Mouse (Mus musculus): ENCODE data around the gene Trio. TPM values are rescaled to one million over a fixed set of nuclear protein-coding genes. Genes with fewer than 3 reads are reported as not detected.

Gene Trio
- polyA plus RNA-seq, 1 experiment from 2014 or later, result 16.2 TPM

DNA sequence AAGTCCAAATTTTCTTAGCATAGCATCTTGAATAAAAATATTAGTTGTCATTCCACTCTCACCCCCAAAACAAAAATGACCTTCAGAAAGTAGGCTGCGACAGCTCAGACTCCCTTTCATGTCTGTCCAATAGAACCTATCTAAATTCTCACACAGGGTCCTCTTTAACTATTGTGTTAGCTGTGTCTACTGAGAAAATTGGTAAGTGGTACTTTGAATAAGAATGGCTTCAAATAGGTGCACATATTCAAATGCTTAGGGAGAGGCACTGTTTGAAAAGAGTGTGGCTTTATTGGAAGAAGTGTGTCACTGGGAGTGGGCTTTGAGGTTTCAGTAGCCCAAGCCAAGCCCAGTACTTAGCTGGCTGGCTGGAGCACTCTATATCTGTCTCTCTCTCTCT, 92.4 kb downstream of the Trio start:
- H3K27me3 ChIP-seq, result no peaks in the 10 kb centered on the region
- H3K9me3 ChIP-seq (replicated peaks), result no peaks in the 10 kb centered on the region
- H3K4me1 ChIP-seq (replicated peaks), result peaks cover 36% of the 10 kb centered on the region
- H3K4me3 ChIP-seq, result no peak overlapping the region
- H3K36me3 ChIP-seq, result no peaks in the 10 kb centered on the region
- no peak for ATAC-seq (replicated peaks; ENCODE audit: insufficient number of reproducible peaks, insufficient read depth, low FRiP score, low read depth)
- H3K4me2 ChIP-seq, result no peak overlapping the region
- H3K9ac ChIP-seq, result no peak overlapping the region
- 78% methylated on average over 1 of the region's 1 CpGs for WGBS
- H3K27ac ChIP-seq, result no peak overlapping the region

DNA sequence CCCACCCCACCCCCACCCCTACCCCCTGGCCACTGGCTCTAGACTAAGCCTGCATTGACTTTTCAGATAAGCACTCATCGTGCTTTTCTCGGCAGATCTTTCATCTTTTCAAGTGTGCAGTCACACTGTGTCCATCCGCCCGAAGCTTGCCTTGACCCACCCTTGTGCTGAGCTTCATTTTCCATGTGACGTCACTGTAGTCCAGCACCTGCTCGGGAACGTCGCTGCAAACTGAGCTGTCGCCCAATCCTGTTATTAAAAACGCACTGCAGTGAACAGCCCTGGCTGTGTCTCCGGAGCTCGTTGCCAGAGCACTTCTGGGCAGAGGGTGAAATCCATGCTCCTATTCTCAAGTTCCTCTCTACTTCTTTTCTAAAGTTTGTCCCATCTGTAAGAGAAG, 93.8 kb downstream of the Trio start:
- Histone ChIP-seq H3K27me3 (no peaks in the 10 kb centered on the region), H3K9ac (no peak overlapping the region), H3K4me3 (no peak overlapping the region), H3K9me3 (replicated peaks) (no peaks in the 10 kb centered on the region), H3K27ac (no peak overlapping the region), H3K4me1 (replicated peaks) (peaks cover 27% of the 10 kb centered on the region), H3K4me2 (no peak overlapping the region), H3K36me3 (no peaks in the 10 kb centered on the region)
- ATAC-seq (replicated peaks; ENCODE audit: insufficient number of reproducible peaks, insufficient read depth, low FRiP score, low read depth), result peak; percentile 50; the same call in 1 of the 2 replicates
- WGBS, result 37% methylated on average over 12 of the region's 12 CpGs

DNA sequence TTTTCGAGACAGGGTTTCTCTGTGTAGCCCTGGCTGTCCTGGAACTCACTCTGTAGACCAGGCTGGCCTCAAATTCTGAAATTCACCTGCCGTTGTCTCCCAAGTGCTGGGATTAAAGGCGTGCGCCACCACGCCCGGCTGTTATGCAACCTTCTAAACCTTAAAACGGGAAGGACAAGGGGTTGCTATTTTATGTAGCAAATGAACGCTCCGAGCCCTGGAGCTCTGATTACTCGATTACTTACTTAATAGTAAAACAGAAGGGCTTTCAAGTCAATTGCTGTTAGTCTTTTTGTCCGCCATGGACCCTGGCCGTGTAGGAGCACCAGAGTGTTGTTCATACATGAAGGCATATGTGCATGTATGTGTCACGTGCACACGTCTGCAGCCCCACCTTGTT, 94.2 kb downstream of the Trio start:
- H3K4me1 ChIP-seq (replicated peaks), result peaks cover 25% of the 10 kb centered on the region
- H3K9me3 ChIP-seq (replicated peaks), result no peaks in the 10 kb centered on the region
- H3K4me2 ChIP-seq, result no peak overlapping the region
- no peak overlapping the region for H3K9ac ChIP-seq
- no peak overlapping the region for H3K27ac ChIP-seq
- no peaks in the 10 kb centered on the region for H3K36me3 ChIP-seq
- 86% methylated on average over 14 of the region's 14 CpGs for WGBS
- no peak for ATAC-seq (replicated peaks; ENCODE audit: insufficient number of reproducible peaks, insufficient read depth, low FRiP score, low read depth)
- H3K4me3 ChIP-seq, result no peak overlapping the region
- H3K27me3 ChIP-seq, result no peaks in the 10 kb centered on the region

DNA sequence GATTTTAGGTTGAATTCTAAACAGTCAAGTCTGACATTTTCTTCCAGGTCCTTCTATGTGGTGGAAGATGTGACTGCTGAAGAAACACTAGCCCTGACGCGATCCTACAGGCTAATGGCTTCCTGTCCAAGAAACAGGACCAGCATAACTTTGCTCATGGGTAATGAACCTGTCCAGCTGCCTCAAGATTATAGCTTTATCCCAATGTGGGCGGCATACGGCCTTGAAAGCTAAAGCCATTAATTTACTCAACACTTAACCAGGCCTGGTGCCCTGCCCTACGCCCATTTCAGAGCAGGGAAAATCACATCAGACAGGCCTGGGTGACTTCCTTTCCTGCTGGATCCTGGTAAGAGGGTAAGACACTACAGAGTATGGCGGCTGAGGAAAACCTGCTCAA, 98.0 kb downstream of the Trio start:
- Histone ChIP-seq H3K27ac (no peak overlapping the region), H3K4me3 (no peak overlapping the region), H3K4me2 (no peak overlapping the region), H3K9me3 (replicated peaks) (no peaks in the 10 kb centered on the region), H3K27me3 (no peaks in the 10 kb centered on the region), H3K4me1 (replicated peaks) (peaks cover 46% of the 10 kb centered on the region), H3K36me3 (no peaks in the 10 kb centered on the region), H3K9ac (no peak overlapping the region)
- WGBS, result 88% methylated on average over 6 of the region's 6 CpGs
- ATAC-seq (replicated peaks; ENCODE audit: insufficient number of reproducible peaks, insufficient read depth, low FRiP score, low read depth), result no peak

DNA sequence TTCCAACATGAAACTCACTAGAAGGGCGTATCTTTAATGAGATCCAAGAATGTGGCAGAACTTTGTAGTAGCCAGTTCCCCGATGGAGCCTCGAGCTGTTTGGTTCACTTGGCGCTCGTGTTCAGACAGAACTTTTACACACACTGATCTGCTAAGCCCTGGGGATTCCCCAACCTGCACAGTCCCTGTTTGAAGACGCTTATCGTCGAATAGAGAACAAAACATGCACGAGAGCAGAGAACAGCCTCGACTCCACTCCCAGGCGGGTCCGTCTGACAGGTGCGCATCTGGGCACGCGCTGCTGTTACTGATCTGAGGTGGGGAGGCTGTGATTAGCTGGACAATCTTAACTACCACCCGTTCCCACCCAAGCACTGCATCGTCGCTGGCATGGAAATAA, 98.7 kb downstream of the Trio start:
- ATAC-seq (replicated peaks; ENCODE audit: insufficient number of reproducible peaks, insufficient read depth, low FRiP score, low read depth), result no peak
- Histone ChIP-seq H3K4me3 (no peak overlapping the region), H3K36me3 (no peaks in the 10 kb centered on the region), H3K9me3 (replicated peaks) (no peaks in the 10 kb centered on the region), H3K27ac (no peak overlapping the region), H3K4me2 (no peak overlapping the region), H3K9ac (no peak overlapping the region), H3K27me3 (no peaks in the 10 kb centered on the region), H3K4me1 (replicated peaks) (peaks cover 48% of the 10 kb centered on the region)
- 54% methylated on average over 18 of the region's 18 CpGs for WGBS

DNA sequence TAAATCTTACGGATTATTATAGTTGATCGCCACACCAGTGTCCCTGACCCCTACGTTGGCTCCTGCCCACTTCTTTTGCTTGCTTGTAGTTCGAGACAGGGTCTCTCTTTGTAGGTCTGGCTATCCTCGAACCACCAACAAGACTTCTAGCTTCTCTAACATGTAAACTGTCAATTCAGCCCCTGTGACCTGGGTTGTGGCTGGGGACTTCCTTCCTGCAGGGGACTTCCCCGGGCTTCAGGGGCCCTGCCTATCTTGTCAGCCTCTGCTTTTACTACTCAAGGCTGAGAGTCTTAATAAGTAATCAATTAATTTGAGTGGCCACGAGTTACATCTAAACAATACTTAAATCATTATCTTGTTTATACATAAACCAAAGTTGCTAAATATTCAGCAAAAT, 99.2 kb downstream of the Trio start:
- H3K4me3 ChIP-seq, result no peak overlapping the region
- no peaks in the 10 kb centered on the region for H3K36me3 ChIP-seq
- no peaks in the 10 kb centered on the region for H3K9me3 ChIP-seq (replicated peaks)
- H3K27ac ChIP-seq, result peak overlapping the region; percentile 55
- 68% methylated on average over 7 of the region's 7 CpGs for WGBS
- no peaks in the 10 kb centered on the region for H3K27me3 ChIP-seq
- H3K4me2 ChIP-seq, result no peak overlapping the region; the same call in 1 of the 2 replicates
- H3K4me1 ChIP-seq (replicated peaks), result peaks cover 44% of the 10 kb centered on the region
- H3K9ac ChIP-seq, result no peak overlapping the region
- no peak for ATAC-seq (replicated peaks; ENCODE audit: insufficient number of reproducible peaks, insufficient read depth, low FRiP score, low read depth)

DNA sequence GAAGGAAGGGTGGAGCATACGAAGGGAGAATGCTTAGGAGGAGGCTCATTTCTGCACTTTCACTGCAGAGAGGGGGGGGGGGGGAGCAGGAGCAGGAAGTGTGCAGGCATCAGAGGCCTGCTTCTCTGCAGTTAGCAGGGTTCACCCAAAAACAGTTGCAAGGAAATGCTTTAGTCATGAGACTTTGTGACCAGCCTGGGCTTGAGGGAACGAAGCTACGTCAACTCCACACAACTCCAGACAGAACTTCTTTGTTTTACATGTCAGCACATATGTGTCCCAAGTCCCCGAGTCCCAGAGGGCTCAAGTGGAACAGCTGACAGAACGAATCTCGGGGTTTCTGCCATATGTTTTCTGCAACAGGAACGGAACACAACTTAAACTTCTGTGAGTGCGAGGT, 99.8 kb downstream of the Trio start:
- H3K4me3 ChIP-seq, result no peak overlapping the region
- H3K27me3 ChIP-seq, result no peaks in the 10 kb centered on the region
- WGBS, result 36% methylated on average over 8 of the region's 8 CpGs
- H3K4me1 ChIP-seq (replicated peaks), result peaks cover 46% of the 10 kb centered on the region
- no peak overlapping the region; the same call in 1 of the 2 replicates for H3K4me2 ChIP-seq
- H3K36me3 ChIP-seq, result no peaks in the 10 kb centered on the region
- ATAC-seq (replicated peaks; ENCODE audit: insufficient number of reproducible peaks, insufficient read depth, low FRiP score, low read depth), result peak; percentile 30; the same call in 1 of the 2 replicates
- H3K9ac ChIP-seq, result no peak overlapping the region
- H3K27ac ChIP-seq, result peak overlapping the region; percentile 55
- H3K9me3 ChIP-seq (replicated peaks), result no peaks in the 10 kb centered on the region

DNA sequence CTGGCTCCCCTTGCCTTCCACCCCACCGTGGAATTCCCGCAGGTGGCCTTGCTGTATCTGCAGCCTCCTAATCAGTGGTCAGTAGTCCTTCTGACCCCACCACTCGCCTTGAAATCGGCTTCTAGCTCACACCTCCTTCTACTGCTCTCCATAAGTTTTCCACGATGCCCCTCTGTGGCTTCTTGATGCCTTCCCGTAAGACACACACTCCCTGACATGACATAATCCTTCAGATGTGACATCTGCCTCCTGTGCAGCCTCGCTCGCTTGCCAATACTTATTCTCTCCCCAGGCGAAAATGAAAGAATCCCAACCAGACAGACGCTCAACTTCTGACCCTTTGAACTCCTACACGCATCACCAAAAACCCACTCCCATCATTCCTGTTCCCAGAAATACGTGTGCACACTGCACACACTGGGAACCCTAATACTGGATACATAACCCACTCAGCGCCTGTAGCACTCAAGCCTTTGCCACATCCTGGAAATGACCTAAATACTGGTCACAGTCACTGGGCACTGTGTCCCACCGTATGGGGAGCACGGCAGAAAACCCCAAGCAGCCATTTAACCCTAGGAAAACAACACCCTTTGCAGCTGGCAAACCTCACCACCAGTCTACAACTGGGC, 100.5 kb downstream of the Trio start:
- Histone ChIP-seq H3K36me3 (no peaks in the 10 kb centered on the region), H3K4me2 (no peak overlapping the region; the same call in 1 of the 2 replicates), H3K4me3 (no peak overlapping the region), H3K4me1 (replicated peaks) (peaks cover 49% of the 10 kb centered on the region), H3K27ac (peak overlapping the region; percentile 55), H3K9me3 (replicated peaks) (no peaks in the 10 kb centered on the region), H3K27me3 (no peaks in the 10 kb centered on the region), H3K9ac (no peak overlapping the region)
- 41% methylated on average over 15 of the region's 15 CpGs for WGBS
- ATAC-seq (replicated peaks; ENCODE audit: insufficient number of reproducible peaks, insufficient read depth, low FRiP score, low read depth), result no peak

DNA sequence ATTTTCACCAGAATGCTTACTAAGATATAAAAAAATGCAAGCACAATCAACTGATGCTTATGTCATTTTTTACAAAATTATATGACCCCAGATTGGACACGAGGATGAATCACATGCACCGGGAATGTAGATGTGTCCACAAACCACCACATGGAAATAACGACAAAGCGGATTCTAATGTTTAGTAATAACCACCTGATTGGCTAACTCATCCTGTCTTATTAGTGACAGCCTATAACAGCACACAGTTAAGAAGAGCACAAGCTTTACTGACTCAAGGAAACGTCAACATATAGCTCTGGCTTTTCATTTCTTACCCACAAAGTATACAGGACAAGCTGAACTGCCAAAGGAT, 101.7 kb downstream of the Trio start:
- H3K36me3 ChIP-seq, result no peaks in the 10 kb centered on the region
- H3K27me3 ChIP-seq, result no peaks in the 10 kb centered on the region
- H3K4me3 ChIP-seq, result peak overlapping the region; percentile 42
- WGBS, result 15% methylated on average over 5 of the region's 5 CpGs
- H3K4me2 ChIP-seq, result peak overlapping the region; percentile 67
- H3K27ac ChIP-seq, result no peak overlapping the region
- no peaks in the 10 kb centered on the region for H3K9me3 ChIP-seq (replicated peaks)
- H3K9ac ChIP-seq, result no peak overlapping the region
- peaks cover 55% of the 10 kb centered on the region for H3K4me1 ChIP-seq (replicated peaks)
- ATAC-seq (replicated peaks; ENCODE audit: insufficient number of reproducible peaks, insufficient read depth, low FRiP score, low read depth), result no peak

DNA sequence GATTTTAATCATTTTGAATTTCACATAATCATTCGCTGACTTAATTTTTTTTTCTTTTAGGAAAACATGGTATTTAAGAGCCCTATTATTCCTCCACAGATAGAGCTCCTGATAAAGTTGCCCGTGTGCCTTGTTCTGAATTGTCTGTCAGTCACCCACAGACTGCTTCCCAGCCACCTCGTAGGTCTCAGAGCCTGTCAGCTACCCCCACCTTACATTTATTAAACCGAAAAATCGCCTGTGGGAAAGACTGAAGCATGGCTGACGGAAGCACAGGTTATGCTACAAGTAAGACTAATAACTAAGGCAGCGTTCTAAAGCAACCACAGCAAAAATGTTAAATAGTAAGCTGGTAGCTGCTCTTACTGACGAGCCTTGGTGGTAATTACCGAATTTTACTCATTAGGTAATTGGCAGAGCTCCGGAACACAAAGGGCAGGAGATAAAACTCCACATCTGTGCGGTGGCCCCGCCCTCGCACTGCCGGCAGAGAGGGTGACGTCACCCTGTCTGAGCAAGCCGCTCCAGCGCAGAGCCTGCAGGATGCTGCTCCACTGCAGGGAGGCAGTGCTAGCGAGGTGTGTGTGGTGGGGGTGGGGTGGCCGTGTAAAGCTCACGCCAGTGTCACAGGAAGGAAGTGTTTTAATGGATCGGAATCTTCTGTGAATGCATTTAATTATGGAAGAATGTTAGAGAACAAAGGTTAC, 102.2 kb downstream of the Trio start:
- H3K4me1 ChIP-seq (replicated peaks), result peaks cover 55% of the 10 kb centered on the region
- peak; percentile 90 for ATAC-seq (replicated peaks; ENCODE audit: insufficient number of reproducible peaks, insufficient read depth, low FRiP score, low read depth)
- 0 out of 2 replicates have a peak overlapping the region, but pooled peaks have one; percentile 28 for H3K27ac ChIP-seq
- peak overlapping the region; percentile 30; the same call in 1 of the 2 replicates for H3K9ac ChIP-seq
- H3K36me3 ChIP-seq, result no peaks in the 10 kb centered on the region
- H3K4me3 ChIP-seq, result peak overlapping the region; percentile 42
- no peaks in the 10 kb centered on the region for H3K9me3 ChIP-seq (replicated peaks)
- peak overlapping the region; percentile 67 for H3K4me2 ChIP-seq
- 7% methylated on average over 21 of the region's 21 CpGs for WGBS
- H3K27me3 ChIP-seq, result no peaks in the 10 kb centered on the region

DNA sequence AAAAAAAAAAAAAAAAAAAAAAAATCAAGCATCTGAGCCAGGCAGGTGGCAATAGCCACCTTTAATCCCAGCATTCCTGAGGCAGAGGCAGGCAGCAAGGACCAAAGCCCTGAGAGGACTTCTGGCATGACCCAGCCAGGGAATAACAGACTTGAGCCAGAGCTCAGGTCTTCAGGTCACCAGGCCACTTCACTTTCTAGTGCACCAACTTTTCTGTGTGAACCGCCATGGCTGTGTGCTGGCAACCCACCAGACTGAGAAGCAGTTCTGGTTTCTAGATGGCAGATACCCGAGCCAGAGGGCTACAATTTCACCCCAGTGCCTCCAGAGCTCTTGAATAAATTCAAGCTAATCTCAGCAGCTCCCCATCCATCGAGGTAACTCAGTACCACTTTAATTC, 104.9 kb downstream of the Trio start:
- 55% methylated on average over 3 of the region's 3 CpGs for WGBS
- no peaks in the 10 kb centered on the region for H3K27me3 ChIP-seq
- H3K9ac ChIP-seq, result no peak overlapping the region
- no peaks in the 10 kb centered on the region for H3K9me3 ChIP-seq (replicated peaks)
- no peak overlapping the region for H3K27ac ChIP-seq
- no peaks in the 10 kb centered on the region for H3K36me3 ChIP-seq
- H3K4me2 ChIP-seq, result no peak overlapping the region
- ATAC-seq (replicated peaks; ENCODE audit: insufficient number of reproducible peaks, insufficient read depth, low FRiP score, low read depth), result no peak
- H3K4me3 ChIP-seq, result no peak overlapping the region
- peaks cover 42% of the 10 kb centered on the region for H3K4me1 ChIP-seq (replicated peaks)

DNA sequence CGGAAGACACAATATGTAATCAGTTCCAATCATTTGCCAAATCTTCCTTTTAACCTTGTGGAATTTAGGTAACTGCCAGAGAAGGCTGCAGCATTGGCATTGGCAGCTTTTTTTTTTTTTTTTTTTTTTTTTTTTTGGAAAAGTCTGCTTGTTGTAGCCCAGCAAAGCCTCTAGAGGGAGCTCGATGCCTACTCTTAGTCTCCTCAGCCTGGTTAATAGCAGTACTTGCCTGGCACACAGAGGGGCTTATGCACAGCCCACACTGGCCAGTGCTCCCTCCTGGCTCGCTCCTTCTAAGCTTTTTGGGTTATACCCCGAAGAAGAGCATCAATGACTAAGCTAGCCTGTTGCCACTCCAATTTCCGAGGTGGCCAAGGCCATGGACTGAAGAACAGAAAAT, 106.1 kb downstream of the Trio start:
- peak; percentile 72; the same call in 1 of the 2 replicates for ATAC-seq (replicated peaks; ENCODE audit: insufficient number of reproducible peaks, insufficient read depth, low FRiP score, low read depth)
- Histone ChIP-seq H3K4me1 (replicated peaks) (peaks cover 31% of the 10 kb centered on the region), H3K9me3 (replicated peaks) (no peaks in the 10 kb centered on the region), H3K9ac (no peak overlapping the region), H3K27ac (no peak overlapping the region), H3K36me3 (no peaks in the 10 kb centered on the region), H3K4me2 (no peak overlapping the region), H3K4me3 (no peak overlapping the region), H3K27me3 (no peaks in the 10 kb centered on the region)
- WGBS, result 13% methylated on average over 5 of the region's 5 CpGs
